Mouse (Mus musculus) heart, embryonic 16.5 days (tissue): Measurements from ENCODE around the gene Gm7233. TPM values are rescaled to one million over a fixed set of nuclear protein-coding genes. Genes with fewer than 3 reads are reported as not detected.
"Not testable (repeated sequence)": the region's sequence is repeated elsewhere in the genome, so short reads cannot be mapped to it uniquely, and the experiment has no call there.

Source experiments
- ATAC-seq: fragments of 200-750 bp; cut with Nextera tagmentation; replicated peaks from 2 replicates; pipeline ENCODE4 v1.8.0; 2017; ENCODE audit warnings: moderate number of reproducible peaks; ENCODE audit not compliant: insufficient read depth, low FRiP score; ENCODE audit errors: extremely low read depth
- H3K27ac ChIP-seq: fragments of 300-500 bp; sonication (generic); 2 replicates; pipeline ENCODE4 v1.5.1; 2014; ENCODE audit warnings: mild to moderate bottlenecking, low read length, control low read depth, moderate library complexity
- H3K27me3 ChIP-seq: fragments of 300-500 bp; sonication (generic); 2 replicates; pipeline ENCODE4 v1.6.1; 2014; ENCODE audit warnings: low read length, mixed read lengths; ENCODE audit not compliant: control insufficient read depth, insufficient read depth
- H3K36me3 ChIP-seq: fragments of 300-500 bp; sonication (generic); 2 replicates; pipeline ENCODE4 v1.6.1; 2014; ENCODE audit not compliant: control insufficient read depth, insufficient read depth
- H3K4me1 ChIP-seq: fragments of 300-500 bp; sonication (generic); 2 replicates; pipeline ENCODE4 v1.6.1; 2014; ENCODE audit warnings: low read length, mixed read lengths; ENCODE audit not compliant: control insufficient read depth, insufficient read depth
- H3K4me2 ChIP-seq: fragments of 300-500 bp; sonication (generic); 2 replicates; pipeline ENCODE4 v1.6.1; 2014; ENCODE audit warnings: low read depth, mild to moderate bottlenecking, control low read depth, low read length
- H3K4me3 ChIP-seq: fragments of 300-500 bp; sonication (generic); 2 replicates; pipeline ENCODE4 v1.5.1; 2014; ENCODE audit warnings: mild to moderate bottlenecking, control low read depth, low read length
- H3K9ac ChIP-seq: fragments of 300-500 bp; sonication (generic); 2 replicates; pipeline ENCODE4 v1.6.1; 2014; ENCODE audit warnings: low read length, control low read depth
- H3K9me3 ChIP-seq: fragments of 300-500 bp; sonication (generic); replicated peaks from 2 replicates; pipeline ENCODE4 v1.6.1; 2016; ENCODE audit warnings: low read length; ENCODE audit not compliant: control insufficient read depth
- WGBS: fragments of 180-500 bp; shearing (Covaris S2); extraction: QIAGEN DNeasy Blood & Tissue Kit; methylation state at CpG from one replicate; pipeline ENCODE4 v1.1.7; 2014; 5-methylcytosine and 5-hydroxymethylcytosine counted together
- polyA plus RNA-seq: library from polyadenylated mRNA; unstranded; fragments of >200 nt; fragmentation: Nextera tagmentation; extraction: Ambion mirVana; gene quantifications from 2 replicates; pipeline ENCODE4 v1.2.1, GENCODE M21; 2015

Gene Gm7233
- polyA plus RNA-seq: not detected in 2 replicates

DNA sequence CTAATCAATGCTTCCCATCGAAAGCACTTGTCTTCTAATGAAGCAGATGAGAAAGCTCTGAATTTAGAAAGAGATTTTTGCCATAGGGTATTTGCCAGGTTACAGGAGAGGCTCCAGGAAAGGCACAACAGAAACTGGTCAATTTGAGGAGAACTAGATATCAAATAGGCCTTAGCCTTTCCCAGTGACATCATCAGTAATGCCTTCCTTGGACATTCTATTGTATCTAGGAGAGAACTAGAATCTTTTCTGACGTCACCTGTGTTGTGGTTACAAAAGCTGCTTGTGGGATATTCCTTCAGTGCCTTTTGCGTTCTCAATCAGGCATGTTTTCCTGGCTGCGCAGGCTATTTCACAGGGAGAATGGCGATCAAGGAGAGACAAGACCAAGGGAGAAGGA lies at the start of gene Gm7233:
Gm7233 (plus strand) TSS at position 301 of the 400 bp plus-strand sequence.
- not testable (repeated sequence) for H3K27ac ChIP-seq, H3K36me3 ChIP-seq, H3K4me1 ChIP-seq, H3K9me3 ChIP-seq, H3K9ac ChIP-seq, H3K4me2 ChIP-seq, H3K4me3 ChIP-seq, H3K27me3 ChIP-seq, ATAC-seq
- WGBS: 57% methylated on average over 4 of the region's 5 CpGs

DNA sequence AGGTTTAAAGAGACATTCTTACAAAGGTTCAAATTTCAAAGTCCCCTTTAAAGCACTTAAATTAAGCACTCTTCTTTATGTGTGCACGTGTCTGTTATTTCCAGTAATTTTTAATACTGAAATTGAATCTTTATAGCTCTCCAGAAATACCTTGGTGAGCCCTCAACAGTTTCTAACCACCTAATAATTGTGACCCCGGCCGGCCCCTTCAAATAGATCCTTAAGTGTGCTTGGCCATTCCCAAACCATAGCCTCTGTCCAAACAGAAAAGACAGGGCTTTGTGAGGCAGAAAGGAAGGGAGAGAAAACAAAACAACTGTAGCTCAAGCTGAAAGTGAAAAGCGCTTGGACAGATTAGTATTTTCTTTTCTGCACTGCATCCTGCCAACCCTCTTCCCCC lies 12.5 kb upstream of the Gm7233 start:
- H3K27me3 ChIP-seq, H3K27ac ChIP-seq, H3K4me3 ChIP-seq, ATAC-seq, H3K4me2 ChIP-seq, H3K36me3 ChIP-seq, H3K9me3 ChIP-seq, H3K9ac ChIP-seq, H3K4me1 ChIP-seq: not testable (repeated sequence)
- 58% methylated on average over 4 of the region's 4 CpGs for WGBS

DNA sequence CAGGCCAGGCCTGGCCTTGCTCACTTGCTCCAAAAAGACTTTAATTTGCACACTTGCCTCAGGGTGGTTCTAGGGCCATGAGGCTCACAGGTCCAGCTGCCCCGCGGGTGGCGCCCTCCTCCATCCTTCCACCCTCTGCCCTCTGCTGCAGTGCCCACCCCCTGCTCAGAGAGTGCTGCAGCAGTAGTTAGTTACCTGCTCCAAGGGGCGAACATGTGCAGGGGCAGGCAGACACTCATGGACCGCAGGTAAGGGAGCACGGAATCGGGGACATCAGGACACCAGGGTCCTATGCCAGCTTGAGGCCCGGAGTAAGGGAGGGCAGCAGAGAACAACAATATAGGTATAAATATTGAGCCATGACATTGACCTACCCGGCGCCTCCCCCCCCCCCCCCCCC lies 11.7 kb upstream of the Gm7233 start:
- H3K27ac ChIP-seq, H3K9me3 ChIP-seq, H3K36me3 ChIP-seq, H3K9ac ChIP-seq, H3K27me3 ChIP-seq, H3K4me3 ChIP-seq, H3K4me2 ChIP-seq, H3K4me1 ChIP-seq, ATAC-seq: not testable (repeated sequence)
- WGBS: no CpG with 5 or more reads among the region's 10 CpGs

DNA sequence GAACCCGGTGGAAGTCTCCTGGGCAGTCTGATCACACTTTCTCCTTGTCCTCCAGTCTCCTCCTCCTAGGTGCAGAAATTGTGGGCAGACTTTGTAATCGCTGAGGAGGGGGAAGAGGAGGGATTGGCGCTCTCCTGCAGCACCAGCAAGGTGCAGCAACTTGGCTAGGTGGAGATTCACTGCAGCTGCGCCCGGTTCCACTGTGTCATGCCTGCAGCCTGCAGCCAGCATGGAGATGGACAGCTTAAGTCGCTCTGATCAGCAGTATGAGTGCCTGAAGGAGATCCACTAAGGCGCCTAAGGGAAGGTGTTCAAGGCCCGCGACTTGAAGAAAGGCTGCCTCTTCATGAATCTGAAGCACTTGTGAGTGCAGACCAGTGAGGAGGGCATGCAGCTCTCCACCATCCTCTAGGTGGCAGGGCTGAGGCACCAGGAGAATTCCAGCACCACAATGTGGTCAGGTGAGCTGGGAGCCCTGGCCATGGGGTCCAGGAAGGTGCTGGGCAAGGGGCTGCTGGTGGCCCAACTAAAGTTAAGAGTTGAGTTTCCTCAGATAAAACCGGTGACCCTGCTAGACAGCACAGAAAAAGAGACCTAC lies 11.0 kb upstream of the Gm7233 start:
- 22% methylated on average over 1 of the region's 10 CpGs for WGBS
- not testable (repeated sequence) for H3K36me3 ChIP-seq, H3K9me3 ChIP-seq, H3K4me3 ChIP-seq, H3K27me3 ChIP-seq, H3K4me1 ChIP-seq, ATAC-seq, H3K9ac ChIP-seq, H3K27ac ChIP-seq, H3K4me2 ChIP-seq

DNA sequence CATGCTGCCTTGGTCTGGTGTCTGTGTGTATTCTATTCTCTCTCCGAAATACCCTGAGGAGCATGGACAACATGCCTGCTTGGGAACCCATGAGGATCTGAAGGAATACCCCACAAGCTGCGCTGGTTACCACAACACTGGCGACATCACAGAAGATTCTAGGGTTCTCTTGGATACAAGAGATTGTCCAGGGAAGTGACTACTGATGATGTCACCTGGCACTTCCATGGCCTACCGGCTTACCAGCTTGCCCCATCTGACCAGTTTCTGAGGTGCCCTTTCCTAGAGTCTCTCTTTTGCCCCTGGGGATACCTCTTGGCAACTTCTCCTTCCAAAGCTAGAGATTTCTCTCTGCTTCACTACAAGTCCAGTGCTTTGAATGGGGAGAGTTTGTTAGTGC lies 55.5 kb downstream of the Gm7233 start, which contains the start of gene Gm8122:
Gm8122 (minus strand) TSS at position 101 of the 400 bp plus-strand sequence.
- not testable (repeated sequence) for H3K36me3 ChIP-seq, H3K4me2 ChIP-seq, H3K4me1 ChIP-seq, H3K27me3 ChIP-seq, H3K9ac ChIP-seq, H3K9me3 ChIP-seq, H3K4me3 ChIP-seq, ATAC-seq, H3K27ac ChIP-seq
- 91% methylated on average over 3 of the region's 4 CpGs for WGBS

Other genes with a start within 250 kb of the Gm7233 start
- not detected in 2 replicates for gene Gm8082, start 186.2 kb upstream of the Gm7233 start, polyA plus RNA-seq
- gene Gm10376, start 164.2 kb upstream of the Gm7233 start, polyA plus RNA-seq: not detected in 2 replicates
- gene Gm8094, start 103.2 kb upstream of the Gm7233 start, polyA plus RNA-seq: 0.11 TPM in 1 of 2 replicates, not detected in the other
- not detected in 2 replicates for gene Gm8104, start 79.3 kb upstream of the Gm7233 start, polyA plus RNA-seq
- gene Gm8122, start 55.4 kb downstream of the Gm7233 start, polyA plus RNA-seq: not detected in 2 replicates
- not detected in 2 replicates for gene Gm8126, start 78.8 kb downstream of the Gm7233 start, polyA plus RNA-seq
- gene Gm9732, start 95.2 kb downstream of the Gm7233 start, polyA plus RNA-seq: not detected in 2 replicates
- not detected in 2 replicates for gene Gm8127, start 114.0 kb downstream of the Gm7233 start, polyA plus RNA-seq
- gene 1700001F09Rik, start 167.9 kb downstream of the Gm7233 start, polyA plus RNA-seq: not detected in 2 replicates
- gene Gm8138, start 236.5 kb downstream of the Gm7233 start, polyA plus RNA-seq: not detected in 2 replicates